Mouse (Mus musculus) neural tube, embryonic 11.5 days (tissue): Measurements from ENCODE around the gene Cacna1c. TPM values are rescaled to one million over a fixed set of nuclear protein-coding genes. Genes with fewer than 3 reads are reported as not detected.

Experiments
- ATAC-seq: fragments of 200-750 bp; cut with Nextera tagmentation; 2 replicates; pipeline ENCODE4 v1.8.0; 2017; ENCODE audit warnings: moderate number of reproducible peaks, mild to moderate bottlenecking, moderate TSS enrichment, moderate library complexity; ENCODE audit not compliant: insufficient read depth, low FRiP score, low TSS enrichment
- DNase-seq: peaks from one replicate; pipeline ENCODE4 v3.0.0-alpha.2; 2015; ENCODE audit warnings: low spot score
- H3K27ac ChIP-seq: fragments of 300-500 bp; sonication (generic); 2 replicates; pipeline ENCODE4 v1.5.1; 2014; ENCODE audit warnings: low read depth, mild to moderate bottlenecking, low read length
- H3K27me3 ChIP-seq: fragments of 300-500 bp; sonication (generic); 2 replicates; pipeline ENCODE4 v1.6.1; 2014; ENCODE audit warnings: mild to moderate bottlenecking, low read length, mixed read lengths; ENCODE audit not compliant: control insufficient read depth, insufficient read depth
- H3K36me3 ChIP-seq: fragments of 300-500 bp; sonication (generic); 2 replicates; pipeline ENCODE4 v1.6.1; 2014; ENCODE audit warnings: mild to moderate bottlenecking, low read length, moderate library complexity, mixed read lengths; ENCODE audit not compliant: control insufficient read depth, insufficient read depth
- H3K4me1 ChIP-seq: fragments of 300-500 bp; sonication (generic); 2 replicates; pipeline ENCODE4 v1.6.1; 2014; ENCODE audit warnings: low read length, mixed read lengths; ENCODE audit not compliant: control insufficient read depth, insufficient read depth
- H3K4me2 ChIP-seq: fragments of 300-500 bp; sonication (generic); 2 replicates; pipeline ENCODE4 v1.6.1; 2014; ENCODE audit warnings: low read depth, mild to moderate bottlenecking, moderate library complexity
- H3K4me3 ChIP-seq: fragments of 300-500 bp; sonication (generic); 2 replicates; pipeline ENCODE4 v1.5.1; 2014; ENCODE audit warnings: low read depth, low read length
- H3K9ac ChIP-seq: fragments of 300-500 bp; sonication (generic); 2 replicates; pipeline ENCODE4 v1.6.1; 2014; ENCODE audit warnings: mild to moderate bottlenecking, low read length
- H3K9me3 ChIP-seq: fragments of 300-500 bp; sonication (generic); 2 replicates; pipeline ENCODE4 v1.6.1; 2016; ENCODE audit warnings: low read length; ENCODE audit not compliant: control insufficient read depth
- WGBS: fragments of 180-500 bp; shearing (Covaris S2); extraction: QIAGEN DNeasy Blood & Tissue Kit; methylation state at CpG from one replicate; pipeline ENCODE4 v1.1.7; 2014; 5-methylcytosine and 5-hydroxymethylcytosine counted together
- polyA plus RNA-seq: library from polyadenylated mRNA; unstranded; fragments of >200 nt; fragmentation: Nextera tagmentation; extraction: Ambion mirVana; gene quantifications from 2 replicates; pipeline ENCODE4 v1.2.1, GENCODE M21; 2014

Cacna1c gene
- polyA plus RNA-seq, 1 experiment from 2014 or later = 3.3 TPM

GRCm38 (mm10) chr6:119118371-119118770 lies 77.8 kb downstream of the Cacna1c start:
- WGBS = 64% methylated on average over 4 of the region's 4 CpGs
- no peak overlapping the region for H3K9ac ChIP-seq
- H3K4me3 ChIP-seq = no peak overlapping the region
- ATAC-seq = no peak
- no peaks in the 10 kb centered on the region for H3K9me3 ChIP-seq
- H3K27me3 ChIP-seq = no peaks in the 10 kb centered on the region
- H3K27ac ChIP-seq = no peak overlapping the region
- no peaks in the 10 kb centered on the region for H3K36me3 ChIP-seq
- DNase-seq = no peak
- no peak overlapping the region for H3K4me2 ChIP-seq
- H3K4me1 ChIP-seq = no peaks in the 10 kb centered on the region

GRCm38 (mm10) chr6:119116290-119116689 lies 79.9 kb downstream of the Cacna1c start:
- Histone ChIP-seq H3K27ac (no peak overlapping the region), H3K9me3 (no peaks in the 10 kb centered on the region), H3K4me3 (no peak overlapping the region), H3K4me2 (no peak overlapping the region), H3K27me3 (no peaks in the 10 kb centered on the region), H3K36me3 (no peaks in the 10 kb centered on the region), H3K9ac (no peak overlapping the region), H3K4me1 (no peaks in the 10 kb centered on the region)
- 95% methylated on average over 3 of the region's 3 CpGs for WGBS
- ATAC-seq (no peak), DNase-seq (no peak)

GRCm38 (mm10) chr6:119113362-119113761 lies 82.9 kb downstream of the Cacna1c start:
- WGBS = 86% methylated on average over 4 of the region's 4 CpGs
- Histone ChIP-seq H3K27me3 (no peaks in the 10 kb centered on the region), H3K36me3 (no peaks in the 10 kb centered on the region), H3K4me3 (no peak overlapping the region), H3K4me1 (no peaks in the 10 kb centered on the region), H3K4me2 (no peak overlapping the region), H3K27ac (no peak overlapping the region), H3K9me3 (no peaks in the 10 kb centered on the region), H3K9ac (no peak overlapping the region)
- no peak for DNase-seq
- ATAC-seq = no peak

DNA sequence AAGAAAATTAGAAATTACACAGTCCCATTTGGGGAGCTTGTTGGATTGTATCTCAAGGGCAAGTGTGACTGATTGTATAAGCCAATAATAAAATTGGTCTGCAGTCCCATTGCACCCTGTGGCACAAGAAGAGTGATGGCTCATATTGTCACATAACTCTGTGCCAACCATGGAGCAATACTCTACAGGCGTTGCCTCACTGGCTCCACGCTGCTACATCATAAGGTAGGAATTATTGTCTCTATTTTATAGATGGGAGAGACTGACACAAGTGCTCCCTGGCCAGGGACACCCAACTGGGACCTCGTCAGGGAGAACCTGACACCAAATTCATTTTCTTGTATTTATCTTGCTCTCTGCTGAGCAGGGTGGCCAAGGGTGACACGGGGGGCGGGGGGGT lies 85.8 kb downstream of the Cacna1c start:
- no peak for ATAC-seq
- no peak overlapping the region for H3K4me3 ChIP-seq
- H3K9ac ChIP-seq = no peak overlapping the region
- no peaks in the 10 kb centered on the region for H3K9me3 ChIP-seq
- peaks cover 20% of the 10 kb centered on the region for H3K27me3 ChIP-seq
- H3K4me1 ChIP-seq = no peaks in the 10 kb centered on the region; the same call in 1 of the 2 replicates
- no peak overlapping the region for H3K27ac ChIP-seq
- 82% methylated on average over 5 of the region's 5 CpGs for WGBS
- no peaks in the 10 kb centered on the region for H3K36me3 ChIP-seq
- no peak overlapping the region for H3K4me2 ChIP-seq
- no peak for DNase-seq

DNA sequence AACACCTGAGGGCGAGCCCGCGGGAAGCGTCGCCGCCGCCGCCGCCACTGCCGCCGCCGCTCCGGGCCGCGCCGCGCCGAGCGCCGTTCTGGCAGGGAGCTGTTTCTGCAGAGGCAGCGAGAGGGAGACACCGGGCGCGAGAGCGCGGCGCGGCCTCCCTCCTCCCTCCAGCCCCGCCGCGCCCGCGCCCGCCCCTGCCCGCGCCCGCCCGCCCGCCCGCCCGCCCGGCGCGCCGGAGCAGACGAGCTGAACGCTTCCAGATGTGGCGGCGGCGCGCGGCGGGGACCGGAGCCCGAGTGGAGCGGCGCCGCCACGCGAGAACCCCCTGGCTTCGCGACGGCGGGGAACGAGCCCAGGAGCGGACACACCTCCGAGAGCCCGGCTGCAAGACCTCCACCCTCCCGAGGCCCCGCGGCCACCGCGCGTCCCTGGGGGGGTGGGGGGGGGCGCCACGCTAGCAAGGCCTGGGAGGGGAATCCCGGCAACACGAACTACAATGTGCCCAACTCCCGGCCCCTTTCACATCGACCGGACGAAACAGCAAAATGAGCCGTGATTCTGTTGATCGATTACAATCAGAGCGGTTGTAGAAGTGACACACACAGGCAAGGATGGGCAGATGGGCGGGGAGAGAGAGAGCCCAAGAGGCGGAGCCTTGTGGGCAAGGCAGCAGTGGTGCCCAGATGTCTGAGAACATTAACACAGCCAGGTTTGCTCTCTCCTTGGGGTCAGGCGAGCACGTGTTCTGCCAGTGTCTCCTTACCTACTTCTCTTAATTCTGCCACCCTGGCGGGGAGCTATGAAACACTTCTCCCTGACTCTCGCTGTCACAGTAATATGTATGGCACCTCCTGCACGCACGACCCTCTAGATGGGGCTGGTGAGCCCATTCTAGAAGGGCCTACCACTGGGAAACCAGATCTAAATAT lies 87.5 kb downstream of the Cacna1c start:
- Histone ChIP-seq H3K4me3 (peak overlapping the region; percentile 65), H3K4me1 (no peaks in the 10 kb centered on the region; the same call in 1 of the 2 replicates), H3K4me2 (peak overlapping the region; percentile 98), H3K36me3 (no peaks in the 10 kb centered on the region), H3K9me3 (no peaks in the 10 kb centered on the region), H3K27me3 (peaks cover 21% of the 10 kb centered on the region), H3K27ac (peak overlapping the region; percentile 67), H3K9ac (peak overlapping the region; percentile 76)
- peak; percentile 85 for DNase-seq
- 1% methylated on average over 44 of the region's 93 CpGs for WGBS
- ATAC-seq = peak; percentile 76

DNA sequence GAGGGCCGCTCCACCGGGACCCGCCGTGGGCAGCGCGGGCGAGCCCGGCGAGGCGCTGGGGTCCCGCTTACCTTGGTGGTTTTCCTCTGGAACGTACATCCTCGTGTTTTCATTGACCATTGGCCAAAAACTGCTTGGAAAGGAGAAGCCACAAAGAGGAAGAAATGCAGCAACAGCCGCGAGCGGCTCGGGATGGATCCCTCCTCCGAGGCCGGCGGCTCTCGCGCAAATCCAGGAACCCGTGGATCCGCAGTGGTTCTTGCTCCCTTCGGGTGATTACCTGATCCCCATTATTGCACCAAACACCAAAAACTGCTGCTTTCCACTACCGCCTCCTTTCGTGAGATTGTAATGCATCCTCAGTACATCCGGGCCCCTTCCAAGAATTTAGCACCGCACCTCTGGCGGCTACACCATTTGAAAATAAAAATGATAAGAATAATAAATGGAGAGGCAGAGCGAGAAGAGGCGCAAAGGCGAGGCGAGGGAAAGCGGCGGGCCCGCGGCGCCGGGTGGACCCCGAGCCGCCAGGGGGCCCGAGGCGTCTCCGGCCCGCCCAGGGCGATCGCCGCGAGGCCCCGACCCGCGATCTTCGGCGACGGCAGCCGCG lies 88.3 kb downstream of the Cacna1c start:
- peak; percentile 35; the same call in 1 of the 2 replicates for ATAC-seq
- peak overlapping the region; percentile 76 for H3K9ac ChIP-seq
- peak overlapping the region; percentile 65 for H3K4me3 ChIP-seq
- under 1% methylated on average over 47 of the region's 58 CpGs for WGBS
- H3K9me3 ChIP-seq = no peaks in the 10 kb centered on the region
- peak overlapping the region; percentile 67 for H3K27ac ChIP-seq
- H3K36me3 ChIP-seq = no peaks in the 10 kb centered on the region
- peak overlapping the region; percentile 98 for H3K4me2 ChIP-seq
- no peaks in the 10 kb centered on the region; the same call in 1 of the 2 replicates for H3K4me1 ChIP-seq
- H3K27me3 ChIP-seq = peaks cover 21% of the 10 kb centered on the region
- DNase-seq = peak; percentile 59

DNA sequence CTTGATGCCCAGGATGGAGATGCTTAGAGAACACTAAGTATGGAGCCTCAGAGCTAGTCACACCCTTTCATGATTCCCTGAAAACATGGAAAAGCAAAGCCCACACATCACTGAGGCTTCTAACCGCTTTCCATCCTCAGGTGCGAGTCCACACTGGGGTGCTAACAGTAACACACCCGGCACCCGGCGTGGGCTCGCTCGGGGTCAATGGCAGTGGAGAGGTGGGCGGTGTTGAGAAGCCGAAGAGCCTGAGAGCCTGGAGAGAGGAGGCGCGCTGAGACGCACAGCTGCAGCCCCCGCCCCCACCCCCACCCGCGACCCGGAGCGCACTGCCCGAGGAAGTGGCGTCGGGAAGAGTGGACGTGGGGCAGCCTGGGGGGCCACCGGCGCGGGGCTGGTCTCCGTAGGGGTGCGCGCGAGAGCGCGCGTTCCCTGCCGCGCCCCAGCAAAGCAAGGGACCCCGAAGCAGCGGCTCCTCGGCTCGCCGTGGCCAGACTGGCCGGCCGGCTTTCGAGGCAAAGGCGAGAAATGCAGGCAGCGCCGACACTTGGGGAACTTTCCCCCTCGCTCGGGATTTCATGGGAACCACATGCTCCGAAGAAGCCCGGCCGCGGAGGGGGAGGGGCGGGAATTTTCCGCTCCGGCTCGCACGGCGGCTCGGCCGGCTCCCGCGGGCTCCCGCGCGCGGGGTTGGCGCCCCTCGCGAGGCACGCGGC lies 88.9 kb downstream of the Cacna1c start:
- WGBS = under 1% methylated on average over 58 of the region's 69 CpGs
- no peaks in the 10 kb centered on the region; the same call in 1 of the 2 replicates for H3K4me1 ChIP-seq
- peak overlapping the region; percentile 76 for H3K9ac ChIP-seq
- peak overlapping the region; percentile 65 for H3K4me3 ChIP-seq
- peak overlapping the region; percentile 98 for H3K4me2 ChIP-seq
- peaks cover 21% of the 10 kb centered on the region for H3K27me3 ChIP-seq
- ATAC-seq (0 out of 2 replicates have a peak, but pooled peaks have one; percentile 7), DNase-seq (peak; percentile 76)
- H3K36me3 ChIP-seq = no peaks in the 10 kb centered on the region
- H3K27ac ChIP-seq = 0 out of 2 replicates have a peak overlapping the region, but pooled peaks have one; percentile 27
- H3K9me3 ChIP-seq = no peaks in the 10 kb centered on the region

DNA sequence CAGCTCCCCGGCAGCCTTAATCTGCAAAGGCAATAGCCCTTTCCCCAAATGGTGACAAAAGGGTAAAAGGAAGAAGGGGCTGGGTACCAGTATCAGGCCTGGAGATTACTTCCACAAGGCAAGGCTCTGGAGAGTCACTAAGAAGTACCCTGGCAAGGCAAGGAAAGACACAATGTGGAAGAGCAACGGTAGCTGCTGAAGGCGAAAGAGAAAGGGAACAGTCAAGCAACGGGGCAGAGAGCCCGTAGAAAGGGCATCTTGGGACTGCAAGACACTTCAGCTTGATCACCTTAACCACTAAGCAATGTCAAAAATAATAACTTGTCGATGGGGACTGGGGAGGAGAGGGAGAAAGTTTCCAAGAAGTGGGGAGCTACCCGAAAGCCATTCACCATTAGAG lies 89.5 kb downstream of the Cacna1c start:
- Histone ChIP-seq H3K4me3 (peak overlapping the region; percentile 65), H3K9ac (no peak overlapping the region), H3K4me1 (no peaks in the 10 kb centered on the region; the same call in 1 of the 2 replicates), H3K27ac (no peak overlapping the region), H3K27me3 (peaks cover 21% of the 10 kb centered on the region), H3K9me3 (no peaks in the 10 kb centered on the region), H3K4me2 (peak overlapping the region; percentile 98), H3K36me3 (no peaks in the 10 kb centered on the region)
- ATAC-seq (no peak), DNase-seq (no peak)
- WGBS = 19% methylated on average over 7 of the region's 7 CpGs
